Mouse (Mus musculus) adrenal gland, postnatal 36 days (tissue): ENCODE results near the gene Stoml2. TPM values are rescaled to one million over a fixed set of nuclear protein-coding genes. Genes with fewer than 3 reads are reported as not detected.
A peak's percentile ranks its signal among the peaks of the same experiment; 100 is the strongest.
"Not testable (repeated sequence)": the region's sequence is repeated elsewhere in the genome, so short reads cannot be mapped to it uniquely, and the experiment has no call there.

ENCODE experiments used
- DNase-seq, 2 experiments: peaks; one replicate each; pipeline ENCODE4 v3.0.0; 2021; ENCODE audit warnings: mixed read lengths in 1 of 2
- total RNA-seq, 2 experiments: library from RNA; stranded (reverse); gene quantifications; 2 replicates each; pipeline ENCODE4 v1.2.3; 2021

The Stoml2 gene
- total RNA-seq, 2 experiments from 2014 or later: 191 to 261 TPM

GRCm38 (mm10) chr4:43004951-43005350, 26.6 kb downstream of the Stoml2 start:
- DNase-seq: no peak

GRCm38 (mm10) chr4:43002756-43003439, 28.6 kb downstream of the Stoml2 start:
- DNase-seq: no peak

DNA sequence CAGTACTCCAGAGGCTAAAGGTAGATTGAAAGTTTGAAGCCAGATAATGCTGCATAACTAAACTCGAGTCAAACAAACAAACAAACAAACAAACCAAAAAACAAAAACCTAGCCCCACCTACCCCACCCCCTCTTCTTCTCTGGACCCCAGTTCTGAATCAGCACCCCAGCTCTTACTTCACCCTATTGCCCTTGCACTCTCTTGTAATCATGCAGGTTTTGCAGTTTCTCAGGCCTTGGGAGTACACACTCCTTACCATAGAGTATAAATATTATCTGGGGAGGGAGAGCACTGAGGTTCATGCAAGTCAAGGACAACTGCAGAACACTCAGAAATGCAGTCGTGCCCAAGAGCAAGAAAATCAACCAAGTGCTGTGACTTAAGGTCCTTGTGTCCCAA, 30.2 kb downstream of the Stoml2 start:
- DNase-seq: no peak

- peak; percentile 98 to 99 for DNase-seq
Observed at GRCm38 (mm10) chr4:43000141-43000986, 31.1 kb downstream of the Stoml2 start, which contains the start of gene Vcp. Gene Vcp (minus strand): TSS chr4:43000507.

DNA sequence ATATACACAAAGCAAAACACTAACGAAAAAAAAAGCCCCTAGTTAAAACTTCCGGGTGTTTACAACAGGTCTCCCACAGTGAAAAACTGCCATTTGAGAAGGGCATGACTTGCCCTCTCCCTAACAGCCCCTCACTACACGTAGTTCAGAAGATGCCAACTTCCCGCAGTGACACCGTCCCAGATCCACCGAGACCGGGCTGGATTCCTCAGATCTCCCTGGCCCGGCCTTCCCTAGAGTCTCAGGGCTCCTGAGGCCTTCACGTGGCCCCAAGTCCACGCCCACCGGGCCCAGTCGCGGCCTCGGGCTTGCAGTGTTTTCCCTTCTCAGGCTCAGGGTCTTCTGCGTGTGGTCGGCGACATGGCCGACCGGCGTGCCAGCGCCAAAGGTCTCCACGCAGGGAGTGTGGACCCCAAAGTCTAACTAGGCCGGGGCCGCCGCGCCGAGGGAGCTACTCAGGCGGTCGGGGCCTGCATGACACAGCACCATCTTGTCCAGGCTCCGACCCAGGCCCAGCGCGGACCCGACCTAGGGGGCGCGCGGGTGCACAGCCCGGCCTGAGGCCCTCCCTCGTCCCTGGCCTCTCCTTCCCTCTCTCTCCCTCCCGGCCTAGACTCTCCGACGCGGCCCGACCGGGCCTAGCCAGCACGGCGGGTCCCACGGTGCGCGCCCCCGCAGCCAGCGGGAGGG, 31.9 kb downstream of the Stoml2 start:
- peak; percentile 88 to 91 for DNase-seq

DNA sequence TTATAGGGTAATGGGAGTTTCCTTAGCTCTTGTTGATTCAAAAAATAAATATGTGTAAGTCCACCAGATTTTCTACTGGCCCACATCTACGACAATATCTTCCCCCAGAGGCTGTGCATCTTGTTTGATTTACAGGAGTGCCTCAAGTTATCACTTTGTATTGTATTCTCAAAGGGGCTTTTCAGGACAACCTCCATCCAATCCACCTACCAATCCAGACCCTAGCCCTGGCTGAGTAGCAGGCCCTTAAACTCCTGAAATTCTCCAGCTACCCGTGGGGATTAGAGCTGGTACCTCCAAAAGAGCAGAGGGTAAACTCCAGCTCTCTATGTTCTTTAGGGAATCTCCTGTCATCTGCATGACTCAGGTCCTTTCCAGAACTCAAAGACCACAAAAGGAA, 33.5 kb downstream of the Stoml2 start:
- DNase-seq: no peak

DNA sequence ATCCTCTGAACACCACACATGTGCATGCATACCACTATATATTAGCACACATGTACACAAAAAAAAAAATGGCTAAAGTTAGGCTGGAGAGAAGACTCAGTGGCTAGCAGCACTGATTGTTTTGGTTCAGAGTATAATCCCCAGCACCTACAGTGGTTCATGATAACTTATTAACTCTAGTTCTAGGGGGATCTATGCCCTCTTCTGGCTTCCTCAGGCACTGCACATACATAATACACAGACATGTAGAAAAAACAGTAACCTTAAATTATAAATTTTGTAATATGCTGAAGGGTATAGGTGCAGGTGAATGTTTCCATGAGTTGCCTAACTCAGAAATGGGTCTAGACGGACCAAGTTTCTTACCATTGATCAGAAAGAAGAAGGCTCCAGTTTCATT, 43.2 kb downstream of the Stoml2 start:
- DNase-seq: no peak

DNA sequence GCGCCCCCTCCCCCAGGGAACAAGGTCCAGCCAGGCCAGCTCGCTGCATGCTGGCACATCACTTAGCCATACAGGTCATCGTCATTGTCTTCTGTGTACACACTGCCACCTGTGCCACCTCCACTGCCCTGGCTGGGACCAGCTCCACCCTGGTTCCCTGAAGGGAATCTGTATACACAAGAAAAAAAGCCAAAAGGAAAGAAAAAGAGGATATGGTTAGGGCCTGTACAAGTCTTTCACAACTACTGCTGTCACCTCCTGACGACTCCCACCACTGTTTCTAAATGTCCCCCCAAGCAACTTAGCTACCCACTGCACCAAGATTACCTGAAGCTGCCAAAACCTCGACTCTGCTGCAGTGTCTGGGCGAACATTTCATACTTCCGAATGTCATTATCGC, 51.0 kb downstream of the Stoml2 start:
- DNase-seq: not testable (repeated sequence)

- no peak for DNase-seq
Observed at GRCm38 (mm10) chr4:42978062-42978461, 53.4 kb downstream of the Stoml2 start.

Other genes with a start within 250 kb of the Stoml2 start
- gene Fam205a1, start 177.8 kb downstream of the Stoml2 start, total RNA-seq: not detected
- gene Gm12394, start 174.9 kb downstream of the Stoml2 start, total RNA-seq: under 1 TPM; 0.16 to 0.20 TPM
- not detected for gene Fam205c, start 157.5 kb downstream of the Stoml2 start, total RNA-seq
- 1 to 10 TPM; 1.3 to 1.8 TPM for gene Phf24, start 115.0 kb downstream of the Stoml2 start, total RNA-seq
- gene Dnajb5, start 81.9 kb downstream of the Stoml2 start, total RNA-seq: 10 to 100 TPM; 10.9 to 35.1 TPM
- gene 1700022I11Rik, start 62.1 kb downstream of the Stoml2 start, total RNA-seq: not detected
- 100 to 1,000 TPM; 332 to 368 TPM for gene Vcp, start 31.2 kb downstream of the Stoml2 start, total RNA-seq
- 10 to 100 TPM in 1 of 2 experiments, 1 to 10 TPM in 1; 6.3 to 14.2 TPM for gene Fancg, start 21.2 kb downstream of the Stoml2 start, total RNA-seq
- 10 to 100 TPM; 16.0 to 19.6 TPM for gene Pigo, start 5.9 kb downstream of the Stoml2 start, total RNA-seq
- gene Fam214b, start 14.5 kb upstream of the Stoml2 start, total RNA-seq: 10 to 100 TPM; 44.0 to 57.2 TPM
- gene Unc13b, start 27.2 kb upstream of the Stoml2 start, total RNA-seq: 10 to 100 TPM; 10.5 to 12.4 TPM
- under 1 TPM; 0.23 to 0.26 TPM for gene Atp8b5, start 235.4 kb upstream of the Stoml2 start, total RNA-seq